Mouse (Mus musculus) neural tube, embryonic 10.5 days (tissue): ENCODE data around the gene Polr2l.

Experiments
- DNase-seq: peaks from one replicate; pipeline ENCODE4 v3.0.0-alpha.2; 2017; ENCODE audit warnings: low spot score; ENCODE audit errors: extremely low spot score

Gene Polr2l

DNA sequence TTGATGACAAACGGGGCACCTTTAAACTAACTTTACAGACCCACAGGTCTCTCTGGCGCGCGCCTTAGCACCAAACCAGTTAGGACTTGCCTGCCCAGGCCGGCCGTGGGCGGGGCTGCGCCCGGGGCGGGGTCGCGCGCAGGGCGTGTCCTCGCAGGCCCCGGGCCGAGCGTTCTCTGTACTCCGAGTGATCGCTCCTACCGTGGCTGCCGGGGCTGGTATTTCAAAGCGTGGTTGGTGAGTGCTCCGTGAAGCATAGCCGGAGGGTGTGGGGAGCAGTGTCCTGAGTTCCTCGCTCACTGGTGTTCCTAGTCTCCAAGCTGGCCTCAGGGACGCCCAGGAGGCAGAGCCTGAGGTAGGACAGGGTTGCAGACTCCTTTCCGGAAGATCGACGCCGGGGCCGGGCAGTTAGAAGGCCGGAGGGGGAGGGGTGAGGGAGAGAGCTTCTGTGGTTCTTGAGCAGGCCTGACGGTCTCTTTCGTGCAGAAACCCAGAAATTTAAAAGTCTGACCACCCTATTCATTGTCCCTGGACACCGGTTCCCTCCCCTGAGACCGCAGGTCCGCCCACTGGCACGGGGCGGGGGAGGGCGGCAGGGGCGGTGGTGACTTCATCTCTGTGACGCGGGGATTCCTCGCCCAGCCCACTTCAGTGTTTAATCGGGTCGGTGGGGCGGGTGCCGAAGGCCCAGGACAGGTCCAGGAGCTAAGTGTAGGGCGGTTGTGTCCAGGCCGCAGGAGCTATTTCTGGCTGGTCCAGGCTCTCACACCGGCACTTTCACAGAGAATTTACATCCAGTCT lies 7.5 kb downstream of the Polr2l start, which contains the start of gene Cd151:
Gene Cd151, plus strand, starts transcription at position 163 of the 801 bp plus-strand sequence.
- DNase-seq = peak; percentile 91

DNA sequence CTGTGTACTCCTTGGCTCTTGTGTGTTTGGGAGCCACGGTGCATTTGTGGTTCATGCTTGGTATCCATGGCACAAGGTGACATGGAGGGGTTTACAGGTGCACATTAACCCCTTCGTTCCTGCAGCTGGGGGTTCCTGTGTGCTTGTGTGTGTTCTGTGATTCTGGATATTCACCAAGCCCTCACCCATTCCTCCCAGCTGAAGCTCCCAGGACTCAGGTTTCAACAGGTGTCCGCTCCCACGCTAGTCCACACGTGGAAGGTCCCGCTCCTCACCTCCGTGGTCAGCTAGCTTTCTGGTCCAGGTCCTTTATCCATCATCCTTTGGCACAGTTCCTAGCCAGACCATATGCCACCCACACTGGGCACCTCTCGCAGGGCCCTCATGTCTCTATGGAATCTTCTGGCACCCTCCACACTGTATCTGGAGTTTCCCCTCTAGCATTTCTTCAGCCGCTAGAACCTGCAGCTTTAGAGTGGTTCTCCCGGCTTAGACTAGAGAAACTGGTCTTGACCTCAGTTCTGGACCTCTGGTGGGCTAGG lies 8.3 kb downstream of the Polr2l start:
- DNase-seq = no peak

DNA sequence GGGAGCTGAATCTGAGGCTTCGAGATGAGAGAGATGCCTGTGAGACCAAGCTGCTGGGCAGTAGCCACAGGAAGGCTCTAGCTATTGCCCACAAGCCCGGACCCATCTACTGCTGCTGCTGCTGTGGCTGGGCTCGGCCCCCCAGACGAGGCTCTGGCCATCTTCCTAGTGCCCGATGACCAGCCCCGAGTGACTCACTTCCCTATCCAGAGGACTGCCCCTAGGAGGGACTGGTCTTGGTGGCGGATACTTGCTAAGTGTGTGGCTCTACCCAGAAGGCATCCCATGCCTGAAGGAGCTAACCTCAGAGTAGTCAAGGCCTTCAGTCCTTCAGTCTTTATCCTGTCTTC lies 8.9 kb downstream of the Polr2l start:
- DNase-seq = no peak

DNA sequence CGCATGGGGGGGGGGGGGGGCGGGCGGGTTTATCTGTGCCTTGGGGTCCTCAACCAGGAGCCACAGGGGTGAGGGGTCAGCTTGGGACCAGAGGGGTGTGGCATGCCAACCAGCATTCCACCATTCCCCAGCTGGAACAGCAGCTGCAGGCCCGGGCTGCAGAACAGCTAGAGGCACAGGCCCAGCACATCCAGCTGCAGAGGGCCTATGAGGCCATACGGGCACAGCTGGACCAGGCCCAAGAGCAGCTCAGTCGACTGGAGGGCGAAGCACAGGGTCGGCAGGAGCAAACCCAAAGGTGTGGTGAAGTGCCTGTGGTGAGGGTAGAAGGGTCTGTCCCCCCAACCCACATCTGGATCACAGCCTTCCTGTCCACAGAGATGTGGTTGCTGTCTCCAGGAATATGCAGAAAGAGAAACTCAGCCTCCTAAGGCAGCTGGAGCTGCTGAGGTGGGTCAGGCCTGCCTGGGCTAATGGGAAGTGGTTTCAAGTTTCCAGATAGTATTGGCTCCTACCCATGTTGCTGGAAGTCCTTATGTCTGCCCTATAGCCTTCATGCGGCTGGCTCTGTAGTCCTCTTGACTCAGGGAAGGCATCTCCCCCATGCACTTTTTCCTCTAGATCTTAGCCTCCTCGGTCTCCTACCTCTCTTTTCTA lies 9.4 kb downstream of the Polr2l start:
- no peak for DNase-seq

DNA sequence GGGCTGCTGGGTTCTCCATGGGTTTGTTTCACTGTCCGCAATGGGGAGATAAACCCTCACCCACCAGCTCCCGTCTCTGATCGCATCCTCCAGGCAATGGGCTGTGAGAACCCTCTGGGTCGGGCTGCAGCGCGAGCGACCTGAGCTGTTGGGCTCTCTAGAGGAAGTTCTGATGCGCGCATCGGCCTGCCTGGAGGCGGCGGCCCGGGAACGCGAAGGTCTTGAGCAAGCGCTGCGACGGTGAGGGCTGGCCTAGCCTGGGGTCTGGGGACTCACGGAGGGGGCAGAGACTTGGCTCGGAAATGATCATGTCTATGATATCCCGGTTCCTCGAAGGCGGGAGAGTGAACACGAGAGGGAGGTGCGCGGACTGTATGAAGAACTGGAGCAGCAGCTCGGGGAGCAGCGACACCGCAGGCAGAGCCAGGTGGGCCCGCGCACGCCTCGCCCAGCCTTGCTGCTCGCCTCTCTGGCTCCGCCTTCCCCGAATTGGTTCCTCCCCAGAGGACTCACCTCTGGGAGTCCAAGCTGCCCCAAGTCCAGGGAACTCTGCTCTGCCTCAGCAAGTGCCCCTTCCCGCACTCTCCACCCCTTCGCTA lies 10.2 kb downstream of the Polr2l start:
- peak; percentile 27 for DNase-seq

DNA sequence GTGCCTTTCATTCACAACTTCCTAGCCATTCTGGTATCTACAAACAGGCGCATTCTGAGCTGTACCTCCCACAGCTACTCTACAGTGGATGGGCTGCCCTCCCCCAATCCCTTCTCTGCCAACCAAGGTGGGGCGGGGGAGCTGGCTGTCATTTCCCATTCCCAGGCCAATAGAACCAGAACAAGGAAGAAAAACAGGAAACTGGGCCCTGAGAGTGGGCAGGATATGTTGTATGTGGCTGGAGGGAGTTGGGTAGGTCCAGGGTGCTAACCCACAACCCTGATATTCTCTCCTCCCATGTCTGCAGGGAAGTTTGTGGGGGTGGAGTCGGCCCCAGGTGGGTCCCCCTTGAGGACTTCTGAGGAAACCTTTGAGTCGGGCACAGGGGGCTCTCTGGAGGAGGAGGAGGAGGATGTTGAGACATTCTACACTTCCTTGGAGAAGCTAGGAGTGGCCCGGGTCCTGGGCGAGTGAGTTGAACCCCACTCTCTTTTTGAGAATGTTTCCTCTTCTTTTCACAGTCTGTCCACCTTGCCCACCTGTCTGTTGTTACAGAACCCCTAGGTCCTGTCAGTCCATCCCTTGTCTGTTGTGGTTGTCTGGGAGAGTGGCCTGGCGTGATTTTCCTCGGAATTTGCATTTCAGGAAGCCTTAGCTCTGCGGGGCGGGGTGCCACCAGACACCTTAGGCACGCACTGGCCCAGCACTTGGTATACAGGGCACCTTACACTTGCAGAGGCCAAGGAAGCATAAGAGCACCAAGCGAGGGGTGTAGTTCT lies 10.9 kb downstream of the Polr2l start:
- DNase-seq = no peak

DNA sequence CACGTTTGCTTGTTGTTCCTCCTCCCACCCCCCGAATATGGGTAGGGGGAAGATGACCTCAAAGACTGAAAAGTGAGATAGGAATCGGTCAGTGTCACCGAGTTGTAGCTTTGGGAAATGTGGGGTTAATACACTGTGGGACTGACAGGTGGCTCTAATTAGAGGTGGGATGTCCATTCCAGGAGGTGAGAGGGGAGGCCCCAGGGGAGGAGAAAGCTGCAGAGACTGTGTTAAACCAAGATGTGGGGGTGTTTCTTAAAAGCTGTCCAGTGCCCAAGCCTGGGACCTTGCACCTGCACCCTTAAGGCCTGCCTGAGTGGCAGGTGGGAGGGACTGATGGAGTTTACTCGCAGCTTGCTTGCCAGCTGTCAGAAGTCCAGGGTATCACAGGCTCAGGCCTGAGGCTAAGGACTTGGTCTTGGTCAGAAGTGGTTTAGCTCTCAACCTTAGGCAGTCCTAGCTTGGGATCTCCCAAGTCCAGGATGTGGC lies 12.6 kb downstream of the Polr2l start:
- no peak for DNase-seq

DNA sequence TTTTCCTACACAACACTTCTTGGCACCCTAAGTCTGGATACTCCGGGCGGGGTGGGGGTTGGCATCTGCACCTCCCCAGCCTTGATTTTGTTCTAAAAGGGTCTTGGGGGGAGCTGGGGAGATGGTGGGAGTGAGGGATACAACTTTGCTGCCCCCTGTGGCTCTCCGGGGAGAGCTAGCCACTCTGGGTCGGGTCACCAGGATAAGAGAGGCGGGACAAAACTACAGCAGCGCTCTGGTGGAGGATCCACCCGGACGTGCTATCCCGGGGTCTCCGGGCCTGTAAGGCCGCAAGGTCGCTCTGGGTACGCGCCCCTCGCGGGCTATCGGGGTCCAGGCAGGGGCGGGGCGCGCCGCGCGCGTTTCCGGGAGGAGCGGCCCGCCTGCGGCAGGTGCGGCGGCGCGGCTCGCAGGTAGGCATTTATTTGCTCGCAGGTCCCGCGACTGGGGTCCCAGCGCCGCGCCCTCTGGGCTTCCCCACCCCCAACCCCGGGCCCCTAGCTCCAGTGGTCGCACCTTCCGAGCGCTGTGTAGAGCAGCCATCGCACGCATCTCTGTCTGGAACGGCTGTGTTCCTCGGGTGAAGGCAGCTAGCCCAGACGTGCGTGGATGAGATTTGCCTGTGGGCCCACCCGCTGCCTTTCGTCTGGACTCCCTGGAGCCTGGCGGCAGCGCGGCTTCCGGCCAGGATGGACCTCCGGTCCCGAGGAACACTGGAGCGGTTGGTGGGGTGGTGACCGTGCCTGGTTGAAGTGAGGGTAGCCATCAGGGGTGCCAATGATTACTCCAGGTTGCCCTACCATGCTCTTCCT lies 13.2 kb downstream of the Polr2l start:
- DNase-seq = no peak

DNA sequence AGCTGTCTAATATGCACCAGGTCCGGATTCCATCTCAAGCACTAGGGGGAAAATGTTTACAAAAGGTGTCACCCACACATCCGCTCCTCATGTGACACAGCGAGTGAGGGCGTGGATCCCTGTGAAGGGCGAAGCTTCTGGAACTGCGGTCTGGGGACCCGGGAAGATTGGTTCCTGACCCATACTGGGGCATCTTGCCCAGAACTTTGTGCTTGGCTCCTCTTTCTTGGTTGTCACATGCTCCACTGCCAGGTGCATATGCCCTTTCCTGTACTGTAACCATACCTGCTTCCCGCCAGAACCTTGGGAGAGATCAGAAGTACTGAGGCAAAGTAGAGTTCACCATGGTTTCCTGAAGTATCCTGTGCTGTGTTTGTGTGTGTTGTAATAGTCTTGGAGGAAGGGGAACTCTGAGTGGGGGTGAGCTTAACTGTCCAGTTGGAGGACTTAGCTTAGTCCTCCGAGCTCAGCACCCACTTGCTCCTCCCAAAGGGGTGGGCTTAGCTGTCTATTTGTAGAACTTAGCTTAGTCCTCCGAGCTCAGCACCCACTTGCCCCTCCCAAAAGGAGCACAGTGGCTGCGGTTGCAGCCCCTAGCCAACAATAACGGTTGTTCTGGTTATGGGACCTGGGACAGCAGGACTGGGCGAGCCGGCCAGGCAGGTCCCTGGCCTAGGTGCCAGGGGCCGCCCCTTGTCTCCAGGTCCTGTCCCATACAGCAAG lies 14.4 kb downstream of the Polr2l start, which contains the start of gene Cracr2b:
Gene Cracr2b, plus strand, starts transcription at position 704 of the 723 bp plus-strand sequence.
- no peak for DNase-seq

DNA sequence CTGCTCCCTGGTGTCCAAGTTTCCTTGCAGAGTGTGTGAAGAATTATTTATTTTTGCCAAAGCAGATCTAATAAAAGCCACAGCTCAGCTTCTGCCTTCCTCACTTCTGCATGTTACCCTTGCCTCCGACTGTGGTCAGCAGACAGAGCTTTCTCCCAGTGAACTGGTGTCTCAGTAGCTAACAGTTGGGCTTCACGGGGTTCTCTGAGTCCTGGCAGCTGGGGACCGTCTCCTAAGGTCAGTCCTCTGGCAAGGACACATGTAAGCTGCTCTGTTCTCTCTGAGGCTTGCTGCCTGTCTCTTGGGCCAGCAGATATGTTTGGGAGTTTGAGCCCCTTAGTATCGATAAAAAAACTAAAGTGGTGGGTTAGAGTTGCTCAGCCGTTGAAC lies 14.9 kb downstream of the Polr2l start:
- DNase-seq = no peak

DNA sequence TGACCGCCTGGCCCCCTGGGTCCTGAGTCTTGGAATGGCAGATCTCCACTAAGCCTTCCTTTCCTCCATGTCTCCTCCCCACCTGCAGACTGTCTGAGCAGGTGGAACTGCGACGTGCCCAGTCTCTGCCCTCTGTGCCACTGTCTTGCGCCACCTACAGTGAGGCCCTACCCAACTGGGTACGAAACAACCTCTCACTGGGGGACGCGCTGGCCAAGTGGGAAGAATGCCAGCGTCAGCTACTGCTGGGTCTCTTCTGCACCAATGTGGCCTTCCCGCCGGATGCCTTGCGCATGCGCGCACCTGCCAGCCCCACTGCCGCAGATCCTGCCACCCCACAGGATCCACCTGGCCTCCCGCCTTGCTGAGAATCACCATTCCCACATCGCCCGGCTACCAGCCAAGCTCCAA lies 15.6 kb downstream of the Polr2l start:
- DNase-seq = no peak

DNA sequence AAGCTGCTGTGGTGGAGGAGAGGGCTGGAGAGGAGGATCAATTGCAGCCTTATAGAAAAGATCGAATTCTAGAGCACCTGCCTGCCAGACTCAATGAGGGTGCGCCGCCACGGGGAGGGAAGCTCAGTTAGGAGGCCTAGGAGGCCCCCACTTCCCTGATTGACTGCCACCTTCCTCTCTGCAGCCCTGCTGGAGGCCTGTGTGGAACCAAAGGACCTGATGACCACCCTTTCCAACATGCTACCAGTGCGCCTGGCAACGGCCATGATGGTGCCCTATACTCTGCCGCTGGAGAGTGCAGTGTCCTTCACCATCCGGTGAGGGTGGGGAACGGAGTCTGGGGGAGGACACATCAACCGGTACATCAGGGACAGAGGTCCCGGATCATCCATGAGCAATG lies 16.3 kb downstream of the Polr2l start:
- peak; percentile 13 for DNase-seq

DNA sequence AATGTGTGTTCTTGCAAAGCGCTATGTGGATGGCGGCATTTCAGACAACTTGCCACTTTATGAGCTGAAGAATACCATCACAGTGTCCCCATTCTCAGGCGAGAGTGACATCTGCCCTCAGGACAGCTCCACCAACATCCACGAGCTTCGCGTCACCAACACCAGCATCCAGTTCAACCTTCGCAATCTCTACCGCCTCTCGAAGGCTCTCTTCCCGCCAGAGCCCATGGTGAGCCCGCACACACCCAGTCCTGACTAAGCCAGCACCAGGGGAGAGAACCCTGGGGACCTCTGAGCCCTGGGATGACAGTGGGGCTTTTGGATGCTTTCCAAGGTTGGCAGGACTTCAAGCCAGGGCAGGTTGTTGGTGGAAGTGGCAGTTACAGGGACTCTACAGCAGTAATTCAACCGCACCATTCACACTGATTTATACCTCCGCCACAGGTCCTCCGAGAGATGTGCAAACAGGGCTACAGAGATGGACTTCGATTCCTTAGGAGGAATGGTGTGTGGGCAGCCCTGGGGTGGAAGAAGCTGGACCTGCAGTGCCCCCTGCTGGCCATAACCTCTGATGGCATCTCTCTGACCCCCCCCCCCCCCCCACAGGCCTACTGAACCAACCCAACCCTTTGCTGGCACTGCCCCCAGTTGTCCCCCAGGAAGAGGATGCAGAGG lies 16.8 kb downstream of the Polr2l start:
- DNase-seq = peak; percentile 40

DNA sequence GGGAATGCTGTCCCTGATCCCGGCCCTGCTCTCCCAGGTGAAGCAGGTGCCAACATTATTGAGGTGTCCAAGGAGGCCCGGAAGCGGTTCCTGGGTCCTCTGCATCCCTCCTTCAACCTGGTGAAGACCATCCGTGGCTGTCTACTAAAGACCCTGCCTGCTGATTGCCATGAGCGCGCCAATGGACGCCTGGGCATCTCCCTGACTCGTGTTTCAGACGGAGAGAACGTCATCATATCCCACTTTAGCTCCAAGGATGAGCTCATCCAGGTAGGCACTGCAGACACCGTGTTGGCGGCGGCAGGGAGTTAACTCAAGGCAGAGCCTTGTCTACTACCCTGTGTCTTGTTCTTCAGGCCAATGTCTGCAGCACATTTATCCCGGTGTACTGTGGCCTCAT lies 17.7 kb downstream of the Polr2l start:
- no peak for DNase-seq

DNA sequence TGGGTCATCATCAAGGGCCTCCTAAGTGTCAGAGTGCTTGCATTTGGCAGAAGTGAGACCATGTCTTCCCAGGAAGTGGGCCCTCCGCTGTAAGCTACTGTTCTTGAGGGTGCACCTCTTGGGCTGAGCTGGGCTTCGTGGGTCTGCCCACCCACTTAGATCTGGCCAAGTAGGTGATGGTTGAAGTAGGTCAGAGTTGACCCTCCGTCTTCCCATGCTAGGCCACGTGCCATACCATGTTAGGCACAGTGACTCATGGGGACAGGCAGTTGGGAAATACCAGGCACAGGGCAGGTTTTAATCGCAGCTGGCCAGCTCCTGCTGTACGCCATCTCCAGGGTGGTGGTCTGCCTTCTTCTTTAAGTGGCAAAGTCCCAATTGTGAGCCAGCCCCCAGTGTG lies 18.2 kb downstream of the Polr2l start:
- DNase-seq = no peak

DNA sequence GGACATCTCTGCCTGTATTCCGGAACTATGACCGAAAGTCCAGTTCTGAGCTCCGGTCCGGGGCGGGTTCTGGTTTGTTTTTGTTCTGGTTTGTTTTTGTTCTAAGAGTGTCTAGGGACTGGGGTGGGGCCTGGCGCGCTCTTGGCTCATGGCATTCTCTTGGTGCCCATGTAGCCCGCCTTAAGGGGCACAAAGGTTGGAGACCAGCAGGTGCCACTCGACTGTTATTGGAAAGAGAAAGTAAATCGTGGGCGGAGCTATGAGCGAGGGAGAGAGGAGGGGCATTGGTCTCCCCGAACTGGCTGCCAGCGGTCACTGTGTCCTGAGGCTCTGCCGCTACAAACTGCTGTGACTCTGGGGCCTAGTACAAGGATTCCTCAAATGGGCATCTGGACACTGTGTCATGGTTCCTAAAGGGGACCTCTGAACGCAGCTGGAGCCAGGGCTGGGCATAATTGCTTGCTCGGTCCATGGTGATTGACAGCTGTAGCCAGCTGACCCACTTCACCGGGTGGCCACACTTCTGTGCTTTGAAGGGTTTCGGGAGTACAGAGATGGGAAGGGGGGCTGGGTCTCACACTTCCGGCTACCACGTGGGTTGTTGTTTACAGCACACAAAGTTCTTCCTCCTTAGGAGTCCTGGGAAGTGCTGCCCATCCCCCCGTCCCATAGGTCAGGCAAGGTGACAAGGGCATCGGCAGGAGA lies 19.2 kb downstream of the Polr2l start:
- DNase-seq = peak; percentile 39

DNA sequence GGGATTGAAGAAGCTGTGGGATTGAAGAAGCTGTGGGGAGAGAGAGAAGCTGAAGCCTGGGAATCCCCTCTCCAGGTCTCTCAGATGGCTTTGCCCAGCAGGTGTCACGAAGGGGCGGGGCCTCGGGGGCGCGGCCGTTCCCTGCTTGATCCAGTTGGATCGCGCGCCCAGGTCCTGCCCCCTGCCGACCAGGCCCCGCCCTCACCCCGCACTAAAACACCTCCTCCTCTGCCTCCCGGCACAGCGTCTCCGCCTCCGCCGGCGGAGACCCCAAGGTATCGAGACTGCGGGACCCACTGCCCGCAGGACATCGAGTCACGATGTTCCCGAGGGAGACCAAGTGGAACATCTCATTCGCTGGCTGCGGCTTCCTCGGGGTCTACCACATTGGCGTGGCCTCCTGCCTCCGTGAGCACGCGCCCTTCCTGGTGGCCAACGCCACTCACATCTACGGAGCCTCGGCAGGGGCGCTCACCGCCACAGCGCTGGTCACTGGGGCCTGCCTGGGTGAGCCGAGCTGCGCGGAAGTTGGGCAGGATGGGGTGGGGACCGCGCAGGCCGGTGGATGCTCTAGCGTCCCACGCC lies 19.9 kb downstream of the Polr2l start, which contains the start of gene Pnpla2:
Gene Pnpla2, plus strand, starts transcription at position 232 of the 585 bp plus-strand sequence.
- DNase-seq = peak; percentile 88

DNA sequence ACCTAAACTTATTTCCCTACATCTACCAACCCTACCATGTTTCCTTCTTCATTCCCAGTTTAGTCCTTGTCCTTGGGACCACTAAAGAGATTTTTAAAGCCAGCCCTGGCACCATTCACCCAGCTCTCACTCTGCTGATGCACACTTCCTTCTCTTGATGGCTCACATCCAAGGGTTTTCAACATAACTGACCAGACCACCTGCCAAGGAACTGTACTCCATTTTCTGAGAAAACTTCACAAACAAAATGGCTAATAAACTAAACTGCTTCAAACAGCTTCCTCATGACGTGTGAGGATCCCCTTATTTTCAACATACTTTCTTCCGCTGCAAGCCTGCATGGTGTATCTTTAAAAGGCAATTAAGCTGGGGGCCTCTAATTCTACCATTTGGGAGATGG lies 21.3 kb downstream of the Polr2l start:
- no peak for DNase-seq
